Mouse (Mus musculus) ES-E14 (cell line): ENCODE measurements around the gene Ccni. TPM values are rescaled to one million over a fixed set of nuclear protein-coding genes. Genes with fewer than 3 reads are reported as not detected.

Source experiments
- DNase-seq: peaks from one replicate; pipeline ENCODE4 v3.0.0-alpha.2; 2013; ENCODE audit warnings: low read depth, low spot score
- H3K27ac ChIP-seq: 2 replicates; pipeline ENCODE4 v1.5.1; 2012; ENCODE audit warnings: low read depth, mild to moderate bottlenecking, low read length, moderate library complexity, mixed read lengths; ENCODE audit not compliant: poor library complexity, insufficient read depth, severe bottlenecking
- H3K36me3 ChIP-seq: 2 replicates; pipeline ENCODE4 v1.6.1; 2012; ENCODE audit warnings: mild to moderate bottlenecking, low read length, moderate library complexity, mixed read lengths; ENCODE audit not compliant: control insufficient read depth, poor library complexity, insufficient read depth, severe bottlenecking
- H3K4me1 ChIP-seq, 2 experiments: fragments of 150-350 bp in 1 of 2; sonication (generic) in 1 of 2; 2 replicates each; pipeline ENCODE4 v1.6.1; 2012; ENCODE audit warnings: low read length in 2 of 2, mild to moderate bottlenecking in 1 of 2, mixed read lengths in 1 of 2; ENCODE audit not compliant: control insufficient read depth in 2 of 2, insufficient read depth in 2 of 2, poor library complexity in 1 of 2
- H3K4me3 ChIP-seq, 2 experiments: fragments of 150-350 bp in 1 of 2; sonication (generic) in 1 of 2; 2 replicates each; pipeline ENCODE4 v1.5.1; 2012; ENCODE audit warnings: low read length in 2 of 2, low read depth in 1 of 2, mild to moderate bottlenecking in 1 of 2, mixed read lengths in 1 of 2; ENCODE audit not compliant: insufficient read depth in 1 of 2, poor library complexity in 1 of 2, severe bottlenecking in 1 of 2
- H3K9ac ChIP-seq: 2 replicates; pipeline ENCODE4 v1.6.1; 2012; ENCODE audit warnings: low read depth, mild to moderate bottlenecking, low read length, mixed read lengths; ENCODE audit not compliant: poor library complexity, insufficient read depth, severe bottlenecking
- H3K9me3 ChIP-seq: fragments of 150-350 bp; sonication (generic); 2 replicates; pipeline ENCODE4 v1.6.1; 2012; ENCODE audit warnings: low read depth, mild to moderate bottlenecking, low read length; ENCODE audit not compliant: control insufficient read depth, insufficient read depth
- CHD2 ChIP-seq: IDR thresholded peaks from 2 replicates; pipeline ENCODE4 v1.6.1; 2014; ENCODE audit warnings: mild to moderate bottlenecking, low read depth, low read length, inconsistent platforms
- HCFC1 ChIP-seq: IDR thresholded peaks from 2 replicates; pipeline ENCODE4 v1.6.1; 2012; ENCODE audit warnings: low read length, inconsistent platforms, borderline replicate concordance; ENCODE audit not compliant: insufficient read depth
- MAFK ChIP-seq: IDR thresholded peaks from 2 replicates; pipeline ENCODE4 v1.6.1; 2014; ENCODE audit warnings: mild to moderate bottlenecking, low read depth, low read length, inconsistent platforms; ENCODE audit not compliant: insufficient read depth
- ZC3H11A ChIP-seq: IDR thresholded peaks from 2 replicates; pipeline ENCODE4 v1.6.1; 2012; ENCODE audit warnings: low read depth, mild to moderate bottlenecking, inconsistent platforms, low read length, borderline replicate concordance
- ZNF384 ChIP-seq: IDR thresholded peaks from 2 replicates; pipeline ENCODE4 v1.6.1; 2012; ENCODE audit warnings: low read depth, low read length, inconsistent platforms
- in situ Hi-C, 2 experiments: fragments of 600-800 bp; cut with MboI; formaldehyde crosslinking; loops; one replicate each; pipeline ENCODE4 v1.15.1; 2025; ENCODE audit warnings: low sequenced_read_pairs in 2 of 2, inconsistent platforms in 1 of 2; ENCODE audit not compliant: unreplicated experiment in 2 of 2
- total RNA-seq: library from RNA; depleted of rRNA; stranded (reverse); fragments of 300-350 nt; gene quantifications from 2 replicates; pipeline ENCODE4 v1.2.3, GENCODE M21; 2012

Ccni gene
- total RNA-seq, 1 experiment: 46.5 TPM

- Histone ChIP-seq H3K4me1 (no peaks in the 10 kb centered on the region), H3K36me3 (no peaks in the 10 kb centered on the region), H3K9me3 (no peaks in the 10 kb centered on the region), H3K4me3 (no peak overlapping the region), H3K27ac (no peak overlapping the region), H3K9ac (no peak overlapping the region)
- no peak for DNase-seq
- TF ChIP-seq ZNF384 (no peak), HCFC1 (no peak)
- in situ Hi-C loops: no loop called here
Measured at GRCm38 (mm10) chr5:93224549-93224948, 18.3 kb upstream of the Ccni start.

- Histone ChIP-seq H3K9ac (no peak overlapping the region), H3K4me3 (no peak overlapping the region), H3K9me3 (no peaks in the 10 kb centered on the region), H3K4me1 (no peaks in the 10 kb centered on the region), H3K27ac (no peak overlapping the region), H3K36me3 (no peaks in the 10 kb centered on the region)
- DNase-seq: no peak
- TF ChIP-seq ZNF384: no peak
- no peak for TF ChIP-seq MAFK
- no peak for TF ChIP-seq HCFC1
- no peak for TF ChIP-seq CHD2
- TF ChIP-seq ZC3H11A: no peak
- in situ Hi-C loops: no loop called here
Measured at GRCm38 (mm10) chr5:93221661-93222060, 15.4 kb upstream of the Ccni start.

GRCm38 (mm10) chr5:93218375-93218774 lies 12.1 kb upstream of the Ccni start:
- TF ChIP-seq ZNF384: no peak
- no peak for TF ChIP-seq HCFC1
- no peak for TF ChIP-seq CHD2
- TF ChIP-seq MAFK: no peak
- no peak for TF ChIP-seq ZC3H11A
- no peak overlapping the region for H3K27ac ChIP-seq
- no peak overlapping the region for H3K9ac ChIP-seq
- in situ Hi-C loops: no loop called here
- no peak for DNase-seq
- no peaks in the 10 kb centered on the region for H3K36me3 ChIP-seq
- H3K4me3 ChIP-seq: no peak overlapping the region
- no peaks in the 10 kb centered on the region for H3K9me3 ChIP-seq
- no peaks in the 10 kb centered on the region for H3K4me1 ChIP-seq

GRCm38 (mm10) chr5:93207555-93207954 lies 1.3 kb upstream of the Ccni start:
- in situ Hi-C loops: no loop called here
- no peak for TF ChIP-seq ZC3H11A
- TF ChIP-seq CHD2: no peak
- TF ChIP-seq HCFC1: no peak
- no peak for TF ChIP-seq ZNF384
- TF ChIP-seq MAFK: no peak
- peaks cover 0 to 5% of the 10 kb centered on the region in 2 experiments; a peak in 2 of 4 replicates for H3K4me1 ChIP-seq
- no peaks in the 10 kb centered on the region for H3K9me3 ChIP-seq
- H3K4me3 ChIP-seq: no peak overlapping the region; a peak in 1 of 4 replicates
- DNase-seq: no peak
- no peak overlapping the region for H3K27ac ChIP-seq
- H3K9ac ChIP-seq: no peak overlapping the region
- no peaks in the 10 kb centered on the region for H3K36me3 ChIP-seq

GRCm38 (mm10) chr5:93207006-93207348 lies 682 bp upstream of the Ccni start:
- Histone ChIP-seq H3K27ac (no peak overlapping the region), H3K36me3 (no peaks in the 10 kb centered on the region), H3K4me3 (peak overlapping the region; percentile 35 to 96; a peak in 3 of 4 replicates), H3K9ac (peak overlapping the region; percentile 49; the same call in 1 of the 2 replicates), H3K4me1 (peaks cover 0 to 5% of the 10 kb centered on the region in 2 experiments; a peak in 2 of 4 replicates), H3K9me3 (no peaks in the 10 kb centered on the region)
- no peak for TF ChIP-seq MAFK
- no peak for TF ChIP-seq HCFC1
- TF ChIP-seq ZNF384: no peak
- TF ChIP-seq ZC3H11A: no peak
- TF ChIP-seq CHD2: no peak
- in situ Hi-C loops: no loop called here
- DNase-seq: no peak
